Mouse (Mus musculus) embryonic facial prominence, embryonic 10.5 days (tissue): ENCODE results near the gene Orai2. TPM values are rescaled to one million over a fixed set of nuclear protein-coding genes. Genes with fewer than 3 reads are reported as not detected.
A peak's percentile ranks its signal among the peaks of the same experiment; 100 is the strongest.
"Not testable (repeated sequence)": the region's sequence is repeated elsewhere in the genome, so short reads cannot be mapped to it uniquely, and the experiment has no call there.

Source experiments
- DNase-seq: peaks from one replicate; pipeline ENCODE4 v3.0.0-alpha.2; 2017; ENCODE audit warnings: low spot score
- H3K27ac ChIP-seq: fragments of 300-500 bp; sonication (generic); replicated peaks from 2 replicates; pipeline ENCODE4 v1.5.1; 2016; ENCODE audit warnings: mild to moderate bottlenecking
- H3K27me3 ChIP-seq: fragments of 300-500 bp; sonication (generic); replicated peaks from 2 replicates; pipeline ENCODE4 v1.6.1; 2016; ENCODE audit warnings: low read depth, mild to moderate bottlenecking; ENCODE audit not compliant: poor library complexity, severe bottlenecking
- H3K36me3 ChIP-seq: fragments of 300-500 bp; sonication (generic); replicated peaks from 2 replicates; pipeline ENCODE4 v1.6.1; 2016; ENCODE audit warnings: mild to moderate bottlenecking, moderate library complexity
- H3K4me1 ChIP-seq: fragments of 300-500 bp; sonication (generic); 2 replicates; pipeline ENCODE4 v1.6.1; 2016
- H3K4me3 ChIP-seq: fragments of 300-500 bp; sonication (generic); 2 replicates; pipeline ENCODE4 v1.5.1; 2016; ENCODE audit warnings: mild to moderate bottlenecking, moderate library complexity
- H3K9me3 ChIP-seq: fragments of 300-500 bp; sonication (generic); 2 replicates; pipeline ENCODE4 v1.6.1; 2016; ENCODE audit warnings: mild to moderate bottlenecking
- WGBS: fragments of 180-500 bp; shearing (Covaris S2); methylation state at CpG from one replicate; pipeline ENCODE4 v1.1.7; 2016; 5-methylcytosine and 5-hydroxymethylcytosine counted together
- polyA plus RNA-seq: library from polyadenylated mRNA; unstranded; fragments of >200 nt; fragmentation: Nextera tagmentation; extraction: Ambion mirVana; gene quantifications from 2 replicates; pipeline ENCODE4 v1.2.1, GENCODE M21; 2016

Orai2 gene
- polyA plus RNA-seq, 1 experiment from 2014 or later: 8.2 TPM

GRCm38 (mm10) chr5:136143161-136143755, 27.3 kb downstream of the Orai2 start:
- Histone ChIP-seq H3K27ac (no peak overlapping the region), H3K4me3 (no peak overlapping the region)
- DNase-seq: no peak

GRCm38 (mm10) chr5:136142746-136143145, 27.8 kb downstream of the Orai2 start:
- H3K36me3 ChIP-seq: peaks cover 50% of the 10 kb centered on the region
- no peaks in the 10 kb centered on the region for H3K27me3 ChIP-seq
- no peak for DNase-seq
- H3K9me3 ChIP-seq: peaks cover 7% of the 10 kb centered on the region; the same call in 1 of the 2 replicates
- 83% methylated on average over 5 of the region's 5 CpGs for WGBS
- H3K4me1 ChIP-seq: no peaks in the 10 kb centered on the region
- H3K4me3 ChIP-seq: no peak overlapping the region
- no peak overlapping the region for H3K27ac ChIP-seq

More at GRCm38 (mm10) chr5:136143161-136143755, 27.3 kb downstream of the Orai2 start:
- no peaks in the 10 kb centered on the region for H3K27me3 ChIP-seq
- WGBS: 91% methylated on average over 6 of the region's 6 CpGs
- H3K4me1 ChIP-seq: no peaks in the 10 kb centered on the region
- peaks cover 46% of the 10 kb centered on the region for H3K36me3 ChIP-seq
- H3K9me3 ChIP-seq: peaks cover 7% of the 10 kb centered on the region; the same call in 1 of the 2 replicates

DNA sequence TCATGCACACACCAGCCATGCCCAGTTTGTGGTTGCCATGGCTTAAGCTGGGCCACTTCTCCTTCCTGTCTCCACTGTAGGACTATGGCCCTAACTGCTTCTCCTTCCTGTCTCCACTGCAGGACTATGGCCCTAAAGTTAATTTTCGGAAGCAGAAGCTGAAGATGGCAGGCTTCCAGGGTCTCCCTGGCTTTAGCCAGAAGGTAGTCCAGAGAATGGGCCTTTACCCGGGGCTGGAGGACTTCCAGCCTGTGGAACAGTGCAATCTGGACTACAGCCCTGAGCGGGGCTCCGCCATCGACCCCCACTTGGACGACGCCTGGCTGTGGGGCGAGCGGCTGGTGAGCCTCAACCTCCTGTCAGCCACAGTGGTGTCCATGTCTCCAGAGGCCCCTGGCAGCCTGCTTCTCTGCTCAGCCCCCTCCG, 30.4 kb downstream of the Orai2 start:
- H3K4me1 ChIP-seq: peaks cover 13% of the 10 kb centered on the region
- no peaks in the 10 kb centered on the region for H3K27me3 ChIP-seq
- peaks cover 7% of the 10 kb centered on the region; the same call in 1 of the 2 replicates for H3K9me3 ChIP-seq
- H3K27ac ChIP-seq: no peak overlapping the region
- peaks cover 50% of the 10 kb centered on the region for H3K36me3 ChIP-seq
- no peak for DNase-seq
- WGBS: 95% methylated on average over 10 of the region's 10 CpGs
- no peak overlapping the region for H3K4me3 ChIP-seq

DNA sequence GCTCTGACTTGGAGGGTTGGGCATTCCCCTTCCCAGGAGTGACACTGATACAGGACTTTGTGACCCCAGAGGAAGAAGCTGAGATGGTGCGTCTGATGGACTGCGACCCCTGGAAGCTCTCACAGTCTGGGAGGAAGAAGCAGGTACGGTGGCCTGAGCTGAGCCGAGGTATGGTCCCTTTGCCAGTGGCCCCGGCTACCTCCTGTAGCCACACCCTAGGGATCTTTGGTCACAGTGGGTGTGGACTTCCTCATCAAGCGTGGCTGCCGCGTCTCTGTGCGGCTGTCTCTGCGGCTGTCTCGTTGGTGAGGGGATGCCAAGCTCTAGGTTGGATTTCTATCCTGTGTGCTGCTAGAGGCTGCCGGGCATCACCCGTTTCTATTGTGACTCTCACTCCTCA, 31.1 kb downstream of the Orai2 start:
- H3K9me3 ChIP-seq: peaks cover 7% of the 10 kb centered on the region; the same call in 1 of the 2 replicates
- no peaks in the 10 kb centered on the region for H3K27me3 ChIP-seq
- no peak for DNase-seq
- H3K27ac ChIP-seq: no peak overlapping the region
- peaks cover 20% of the 10 kb centered on the region for H3K4me1 ChIP-seq
- no peak overlapping the region for H3K4me3 ChIP-seq
- H3K36me3 ChIP-seq: peaks cover 52% of the 10 kb centered on the region
- 95% methylated on average over 13 of the region's 13 CpGs for WGBS

- H3K27ac ChIP-seq: no peak overlapping the region
- H3K36me3 ChIP-seq: peaks cover 68% of the 10 kb centered on the region
- H3K27me3 ChIP-seq: no peaks in the 10 kb centered on the region
- H3K4me3 ChIP-seq: peak overlapping the region; percentile 70; the same call in 1 of the 2 replicates
- peak; percentile 53 for DNase-seq
- WGBS: 75% methylated on average over 13 of the region's 13 CpGs
- H3K4me1 ChIP-seq: peaks cover 22% of the 10 kb centered on the region
- H3K9me3 ChIP-seq: 0 out of 2 replicates have a peak, but pooled peaks cover 3% of the 10 kb centered on the region
Measured at GRCm38 (mm10) chr5:136137658-136138274, 32.7 kb downstream of the Orai2 start.

- peak overlapping the region; percentile 87 for H3K27ac ChIP-seq
- WGBS: 7% methylated on average over 20 of the region's 20 CpGs
- peak; percentile 33 for DNase-seq
Measured at GRCm38 (mm10) chr5:136136292-136136990, 34.1 kb downstream of the Orai2 start.

DNA sequence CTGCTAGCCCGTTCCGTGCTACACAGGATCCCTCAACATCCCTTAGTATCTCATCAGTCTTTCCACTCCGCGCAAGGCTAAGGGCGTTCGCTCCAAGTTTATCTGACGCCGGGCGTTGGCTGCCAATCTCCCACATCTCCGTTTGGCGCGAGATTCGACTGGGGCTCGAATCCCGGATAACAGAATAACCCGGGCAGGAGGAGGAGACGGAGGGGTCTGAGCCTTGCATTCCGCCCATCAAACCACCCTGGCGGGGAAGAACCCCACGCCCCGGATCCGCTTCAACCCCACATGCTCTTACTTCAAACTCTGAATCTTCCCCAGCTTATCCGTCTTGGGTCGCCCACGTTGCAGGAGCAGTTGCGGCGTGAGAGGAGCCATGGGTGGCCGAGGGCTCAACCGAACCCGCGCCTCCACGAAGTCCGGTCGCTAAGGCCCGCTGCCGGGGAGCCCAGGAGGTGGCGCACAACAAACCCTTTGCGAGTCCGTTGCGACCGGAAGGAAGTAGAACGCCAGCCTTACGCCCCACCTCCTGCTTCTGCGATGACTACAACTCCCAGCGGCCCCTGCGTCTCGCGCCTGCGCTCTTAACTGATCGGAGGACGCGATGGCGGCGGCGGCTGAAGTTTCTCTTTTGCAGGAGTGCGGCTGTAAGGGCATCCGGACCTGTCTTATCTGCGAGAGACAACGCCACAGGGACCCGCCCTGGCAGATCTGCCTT, 34.8 kb downstream of the Orai2 start, which contains the start of the genes Lrwd1 and Alkbh4:
TSS of gene Lrwd1 (minus strand) at position 504 of the 721 bp plus-strand sequence.
TSS of gene Alkbh4 (plus strand) at position 576 of the 721 bp plus-strand sequence.
- Histone ChIP-seq H3K36me3 (peaks cover 66% of the 10 kb centered on the region), H3K27me3 (no peaks in the 10 kb centered on the region), H3K27ac (peak within 1 kb of the TSS; percentile 87), H3K9me3 (no peaks in the 10 kb centered on the region), H3K4me1 (peaks cover 22% of the 10 kb centered on the region), H3K4me3 (peak within 1 kb of the TSS; percentile 70)
- peak; percentile 96 for DNase-seq
- WGBS: under 1% methylated on average over 60 of the region's 60 CpGs

More at GRCm38 (mm10) chr5:136136292-136136990, 34.1 kb downstream of the Orai2 start:
- no peaks in the 10 kb centered on the region for H3K9me3 ChIP-seq
- no peaks in the 10 kb centered on the region for H3K27me3 ChIP-seq
- H3K4me1 ChIP-seq: peaks cover 22% of the 10 kb centered on the region
- peaks cover 66% of the 10 kb centered on the region for H3K36me3 ChIP-seq
- H3K4me3 ChIP-seq: peak overlapping the region; percentile 70

DNA sequence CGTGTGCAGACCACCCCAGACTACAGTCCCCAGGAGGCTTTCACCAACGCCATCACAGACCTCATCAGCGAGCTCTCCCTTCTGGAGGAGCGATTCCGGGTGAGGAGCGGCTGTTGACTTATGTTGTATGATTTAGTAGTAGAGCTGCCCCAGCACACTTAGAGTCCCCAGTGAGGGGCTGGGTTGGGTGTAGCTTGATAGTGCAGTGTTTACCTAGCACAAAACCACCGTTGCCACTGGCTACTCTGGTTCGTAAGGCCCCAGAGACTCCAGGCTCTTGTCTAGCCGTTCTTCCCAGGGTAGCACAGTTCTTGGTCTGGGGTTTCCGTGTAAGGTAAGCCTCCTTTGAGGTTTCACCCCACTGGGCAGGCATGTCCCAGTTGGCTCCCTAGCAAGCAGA, 48.3 kb downstream of the Orai2 start:
- Histone ChIP-seq H3K9me3 (no peaks in the 10 kb centered on the region), H3K4me3 (no peak overlapping the region), H3K27me3 (no peaks in the 10 kb centered on the region), H3K4me1 (peaks cover 15% of the 10 kb centered on the region), H3K27ac (no peak overlapping the region), H3K36me3 (peaks cover 89% of the 10 kb centered on the region)
- 90% methylated on average over 10 of the region's 10 CpGs for WGBS
- no peak for DNase-seq

DNA sequence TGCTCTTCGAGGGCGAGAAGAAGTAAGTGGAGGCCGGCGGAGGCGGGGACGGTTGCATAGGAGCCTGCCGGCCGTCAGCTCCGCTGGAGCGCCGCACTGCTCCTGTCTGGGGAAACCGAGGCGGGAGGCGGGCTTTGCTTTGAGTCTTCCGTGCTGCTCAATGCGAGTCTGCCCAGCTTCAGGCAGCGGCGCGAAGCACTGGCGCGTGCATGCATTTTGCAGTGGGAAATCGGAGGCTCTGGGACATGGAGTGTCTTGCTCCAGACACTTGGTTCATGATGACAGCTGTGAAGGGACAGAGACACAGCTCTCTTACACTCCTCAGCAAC, 53.8 kb downstream of the Orai2 start:
- no peak for DNase-seq
- Histone ChIP-seq H3K27ac (peak overlapping the region; percentile 92), H3K4me1 (peaks cover 26% of the 10 kb centered on the region), H3K9me3 (no peaks in the 10 kb centered on the region), H3K36me3 (peaks cover 44% of the 10 kb centered on the region), H3K4me3 (peak overlapping the region; percentile 98), H3K27me3 (no peaks in the 10 kb centered on the region)
- WGBS: under 1% methylated on average over 22 of the region's 22 CpGs

DNA sequence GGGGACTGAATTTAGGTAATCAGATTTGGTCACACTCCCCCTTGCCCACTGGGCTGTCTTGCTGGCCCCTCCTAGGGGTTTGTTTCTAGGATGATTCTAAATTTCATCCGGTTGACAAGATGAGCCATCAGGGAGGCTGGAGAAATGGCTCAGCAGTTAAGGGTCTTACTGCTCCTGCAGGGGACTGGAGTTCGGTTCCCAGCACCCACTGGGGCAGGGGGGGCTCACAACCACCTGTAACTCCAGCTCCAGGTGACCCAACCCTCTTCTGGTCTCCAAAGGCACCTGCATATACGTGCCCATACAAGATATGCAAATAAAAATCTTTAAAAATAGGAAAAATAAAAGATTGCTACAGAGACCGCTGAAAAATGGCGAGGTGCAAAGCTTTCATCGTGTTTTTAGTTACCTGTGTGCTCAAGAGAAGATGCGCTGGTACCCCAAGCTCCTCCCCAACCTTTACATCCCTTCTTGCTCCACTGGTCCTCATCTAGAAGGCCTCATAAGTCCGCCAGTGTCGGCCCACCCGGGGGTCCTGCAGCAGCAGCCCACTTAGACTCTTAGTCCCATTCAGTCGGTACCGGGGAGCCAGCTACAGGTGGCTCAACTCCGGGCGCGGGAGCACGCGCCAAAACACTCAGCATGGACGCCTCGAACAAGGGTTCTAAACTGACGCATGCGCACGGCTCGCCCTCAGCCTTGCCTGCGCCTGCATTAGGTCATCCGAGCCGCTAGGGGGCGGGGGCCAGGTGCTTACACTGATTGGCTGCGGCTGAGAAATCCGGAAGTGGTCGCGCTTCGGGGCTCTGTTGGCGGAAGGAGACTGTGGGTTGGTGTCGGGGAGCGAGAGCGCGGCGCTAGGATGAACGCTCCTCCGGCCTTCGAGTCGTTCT, 54.4 kb downstream of the Orai2 start, which contains the start of gene Polr2j:
TSS of gene Polr2j (plus strand) at position 741 of the 893 bp plus-strand sequence.
- Histone ChIP-seq H3K9me3 (no peaks in the 10 kb centered on the region), H3K36me3 (peaks cover 38% of the 10 kb centered on the region), H3K27me3 (no peaks in the 10 kb centered on the region), H3K4me1 (peaks cover 26% of the 10 kb centered on the region), H3K4me3 (peak within 1 kb of the TSS; percentile 98), H3K27ac (peak within 1 kb of the TSS; percentile 92)
- WGBS: 3% methylated on average over 42 of the region's 42 CpGs
- peak; percentile 98 for DNase-seq

GRCm38 (mm10) chr5:136113546-136113945, 57.0 kb downstream of the Orai2 start:
- H3K27me3 ChIP-seq, H3K9me3 ChIP-seq, H3K27ac ChIP-seq, DNase-seq, H3K4me3 ChIP-seq: not testable (repeated sequence)
- peaks cover 26% of the 10 kb centered on the region for H3K4me1 ChIP-seq
- WGBS: 45% methylated on average over 4 of the region's 4 CpGs
- peaks cover 12% of the 10 kb centered on the region for H3K36me3 ChIP-seq
